Mouse (Mus musculus) embryonic facial prominence, embryonic 15.5 days (tissue): Measurements from ENCODE around the gene Chst4. TPM values are rescaled to one million over a fixed set of nuclear protein-coding genes. Genes with fewer than 3 reads are reported as not detected.

Experiments
- ATAC-seq: fragments of 200-750 bp; cut with Nextera tagmentation; 2 replicates; pipeline ENCODE4 v1.8.0; 2017; ENCODE audit warnings: low read depth, moderate TSS enrichment; ENCODE audit not compliant: insufficient number of reproducible peaks, low FRiP score, low TSS enrichment
- H3K27ac ChIP-seq: fragments of 300-500 bp; sonication (generic); replicated peaks from 2 replicates; pipeline ENCODE4 v1.5.1; 2015; ENCODE audit warnings: mild to moderate bottlenecking, inconsistent platforms
- H3K27me3 ChIP-seq: fragments of 300-500 bp; sonication (generic); 2 replicates; pipeline ENCODE4 v1.6.1; 2015; ENCODE audit warnings: inconsistent platforms
- H3K36me3 ChIP-seq: fragments of 300-500 bp; sonication (generic); 2 replicates; pipeline ENCODE4 v1.6.1; 2015; ENCODE audit warnings: mild to moderate bottlenecking, inconsistent platforms
- H3K4me1 ChIP-seq: fragments of 300-500 bp; sonication (generic); 2 replicates; pipeline ENCODE4 v1.6.1; 2015; ENCODE audit warnings: inconsistent platforms
- H3K4me2 ChIP-seq: fragments of 300-500 bp; sonication (generic); replicated peaks from 2 replicates; pipeline ENCODE4 v1.6.1; 2015; ENCODE audit warnings: mild to moderate bottlenecking, inconsistent platforms
- H3K4me3 ChIP-seq: fragments of 300-500 bp; sonication (generic); replicated peaks from 2 replicates; pipeline ENCODE4 v1.5.1; 2015; ENCODE audit warnings: mild to moderate bottlenecking, inconsistent platforms
- H3K9ac ChIP-seq: fragments of 300-500 bp; sonication (generic); 2 replicates; pipeline ENCODE4 v1.6.1; 2015; ENCODE audit warnings: inconsistent platforms
- H3K9me3 ChIP-seq: fragments of 300-500 bp; sonication (generic); replicated peaks from 2 replicates; pipeline ENCODE4 v1.6.1; 2016; ENCODE audit warnings: inconsistent platforms
- WGBS: fragments of 180-500 bp; shearing (Covaris S2); methylation state at CpG from one replicate; pipeline ENCODE4 v1.1.7; 2015; 5-methylcytosine and 5-hydroxymethylcytosine counted together
- polyA plus RNA-seq: library from polyadenylated mRNA; unstranded; fragments of >200 nt; fragmentation: Nextera tagmentation; extraction: Ambion mirVana; gene quantifications from 2 replicates; pipeline ENCODE4 v1.2.1, GENCODE M21; 2015

The Chst4 gene
- polyA plus RNA-seq, 1 experiment from 2014 or later, result not detected

GRCm38 (mm10) chr8:109983944-109984343, 55.6 kb downstream of the Chst4 start:
- Histone ChIP-seq H3K4me1 (no peaks in the 10 kb centered on the region), H3K9ac (no peak overlapping the region), H3K27ac (no peak overlapping the region), H3K27me3 (no peaks in the 10 kb centered on the region), H3K4me3 (no peak overlapping the region), H3K36me3 (no peaks in the 10 kb centered on the region), H3K9me3 (no peaks in the 10 kb centered on the region), H3K4me2 (no peak overlapping the region)
- no peak for ATAC-seq
- WGBS, result 29% methylated on average over 5 of the region's 5 CpGs

- Histone ChIP-seq H3K4me3 (no peak overlapping the region), H3K27me3 (no peaks in the 10 kb centered on the region), H3K4me1 (no peaks in the 10 kb centered on the region), H3K27ac (no peak overlapping the region), H3K9me3 (no peaks in the 10 kb centered on the region), H3K4me2 (no peak overlapping the region), H3K9ac (no peak overlapping the region), H3K36me3 (no peaks in the 10 kb centered on the region)
- 73% methylated on average over 15 of the region's 15 CpGs for WGBS
- ATAC-seq, result no peak
Observed at GRCm38 (mm10) chr8:109982386-109983105, 57.0 kb downstream of the Chst4 start.

GRCm38 (mm10) chr8:109979339-109979738, 60.2 kb downstream of the Chst4 start:
- Histone ChIP-seq H3K27ac (no peak overlapping the region), H3K4me3 (no peak overlapping the region), H3K9me3 (no peaks in the 10 kb centered on the region), H3K9ac (no peak overlapping the region), H3K4me2 (no peak overlapping the region), H3K4me1 (no peaks in the 10 kb centered on the region), H3K27me3 (no peaks in the 10 kb centered on the region), H3K36me3 (no peaks in the 10 kb centered on the region)
- ATAC-seq, result no peak
- 76% methylated on average over 6 of the region's 6 CpGs for WGBS

Other genes with a start within 250 kb of the Chst4 start
- gene Phlpp2, start 171.2 kb downstream of the Chst4 start, polyA plus RNA-seq, result 3.3 and 3.6 TPM in 2 replicates
- gene Marveld3, start 77.5 kb downstream of the Chst4 start, polyA plus RNA-seq, result 5.2 and 5.6 TPM in 2 replicates
- gene Tat, start 49.3 kb downstream of the Chst4 start, polyA plus RNA-seq, result 0.27 TPM in 1 of 2 replicates, not detected in the other
- gene Zfp612, start 40.0 kb upstream of the Chst4 start, polyA plus RNA-seq, result 8.3 and 8.8 TPM in 2 replicates
- not detected in 2 replicates for gene Gm21964, start 61.5 kb upstream of the Chst4 start, polyA plus RNA-seq
- not detected in 2 replicates for gene Gm17720, start 63.0 kb upstream of the Chst4 start, polyA plus RNA-seq
- gene Calb2, start 128.5 kb upstream of the Chst4 start, polyA plus RNA-seq, result 24.6 and 37.7 TPM in 2 replicates
- gene Cmtr2, start 175.9 kb upstream of the Chst4 start, polyA plus RNA-seq, result 7.5 and 7.9 TPM in 2 replicates
- 0.64 and 0.89 TPM in 2 replicates for gene Hydin, start 227.2 kb upstream of the Chst4 start, polyA plus RNA-seq